23 mouse cellular contexts compared by ENCODE assay signal in genomic region chr16:28915362-28915761, GRCm38 (mm10).
"Had no signal": no experiment of that assay in that cellular context is flagged by ENCODE, and none has a peak within 500 bp of the region (broad histone marks: within the 10 kb centered on the region; RNA-seq: fewer than 3 reads in every experiment).

No protein-coding gene starts in this region.

- H3K36me3 ChIP-seq: heart, embryonic 13.5 days; heart, embryonic 15.5 days; hindbrain, embryonic 12.5 days; kidney, embryonic 15.5 days; limb, embryonic 12.5 days; limb, embryonic 15.5 days; liver, embryonic 12.5 days had no signal

- H3K9me3 ChIP-seq: heart, embryonic 13.5 days; heart, embryonic 15.5 days; hindbrain, embryonic 12.5 days; kidney, embryonic 15.5 days; limb, embryonic 12.5 days; limb, embryonic 15.5 days; liver, embryonic 12.5 days had no signal

- H3K27ac ChIP-seq: heart, adult 2 months; heart, embryonic 13.5 days; heart, embryonic 15.5 days; hindbrain, embryonic 12.5 days; hindbrain, embryonic 14.5 days; kidney, embryonic 15.5 days; kidney, postnatal 0 days; limb, embryonic 12.5 days; limb, embryonic 15.5 days; liver, embryonic 12.5 days; liver, embryonic 14.5 days had no signal

- H3K4me2 ChIP-seq: heart, embryonic 11.5 days; heart, embryonic 13.5 days; heart, embryonic 15.5 days; hindbrain, embryonic 12.5 days; hindbrain, embryonic 14.5 days; kidney, embryonic 15.5 days; limb, embryonic 12.5 days; limb, embryonic 15.5 days; liver, embryonic 12.5 days had no signal

- H3K9ac ChIP-seq: heart, embryonic 13.5 days; heart, embryonic 15.5 days; hindbrain, embryonic 12.5 days; hindbrain, embryonic 14.5 days; kidney, embryonic 15.5 days; limb, embryonic 12.5 days; limb, embryonic 15.5 days; liver, embryonic 12.5 days; liver, embryonic 14.5 days had no signal

- ATAC-seq: hindbrain, embryonic 16.5 days; liver, embryonic 12.5 days had no signal

- H3K27me3 ChIP-seq: heart, embryonic 13.5 days; heart, embryonic 15.5 days; hindbrain, embryonic 12.5 days; kidney, embryonic 15.5 days; limb, embryonic 12.5 days; liver, embryonic 12.5 days had no signal

- DNase-seq: gastrocnemius, postnatal 14 days; gastrocnemius, postnatal 36 days; heart, adult 2 months; heart, postnatal 14 days; heart, postnatal 36 days; kidney, adult 11 months; kidney, adult 2 months; kidney, adult 9 months; kidney, postnatal 14 days; layer of hippocampus, adult 9-11 months; layer of hippocampus, postnatal 36 days had no signal

- H3K4me1 ChIP-seq: heart, embryonic 13.5 days; heart, embryonic 15.5 days had no signal

- H3K4me3 ChIP-seq: heart, adult 2 months; heart, embryonic 13.5 days; heart, embryonic 15.5 days; hindbrain, embryonic 12.5 days; kidney, embryonic 15.5 days; limb, embryonic 12.5 days; limb, embryonic 15.5 days; liver, embryonic 12.5 days had no signal
